Mouse (Mus musculus) MEL-GATA-1-ER (cell line): ENCODE results near the gene Cd40.

Source experiments
- DNase-seq: peaks from one replicate; pipeline ENCODE4 v3.0.0-alpha.2; 2012; ENCODE audit warnings: low read depth; ENCODE audit errors: extremely low read depth

Gene Cd40

GRCm38 (mm10) chr2:165100749-165101148, 45.3 kb downstream of the Cd40 start:
- DNase-seq, result no peak

- no peak for DNase-seq
These were observed 47.5 kb downstream of the Cd40 start for GRCm38 (mm10) chr2:165102920-165103319.

- no peak for DNase-seq
These were observed 50.2 kb downstream of the Cd40 start for GRCm38 (mm10) chr2:165105513-165106079.

- DNase-seq, result no peak
These were observed 51.2 kb downstream of the Cd40 start for GRCm38 (mm10) chr2:165106585-165106984.

- no peak for DNase-seq
These were observed 56.7 kb downstream of the Cd40 start for GRCm38 (mm10) chr2:165112149-165112548.

- DNase-seq, result peak; percentile 26
These were observed 58.3 kb downstream of the Cd40 start for GRCm38 (mm10) chr2:165113733-165114132.

- DNase-seq, result no peak
These were observed 65.3 kb downstream of the Cd40 start for GRCm38 (mm10) chr2:165120765-165121164.

- no peak for DNase-seq
These were observed 65.9 kb downstream of the Cd40 start for GRCm38 (mm10) chr2:165121206-165121840.
